Mouse (Mus musculus) testis, adult 2 months (tissue): ENCODE data around the gene Qrich1. TPM values are rescaled to one million over a fixed set of nuclear protein-coding genes. Genes with fewer than 3 reads are reported as not detected.
"Not testable (repeated sequence)": the region's sequence is repeated elsewhere in the genome, so short reads cannot be mapped to it uniquely, and the experiment has no call there.

Source experiments
- H3K27ac ChIP-seq: fragments of 200-500 bp; 2 replicates; pipeline ENCODE4 v1.5.1; 2012; ENCODE audit warnings: low read depth, low read length; ENCODE audit not compliant: control insufficient read depth, insufficient read depth
- H3K27me3 ChIP-seq: fragments of 200-500 bp; 2 replicates; pipeline ENCODE4 v1.6.1; 2012; ENCODE audit warnings: mild to moderate bottlenecking, low read length, moderate library complexity; ENCODE audit not compliant: control insufficient read depth, insufficient read depth
- H3K36me3 ChIP-seq: fragments of 200-500 bp; 2 replicates; pipeline ENCODE4 v1.6.1; 2012; ENCODE audit warnings: mild to moderate bottlenecking, low read length; ENCODE audit not compliant: control insufficient read depth, insufficient read depth
- H3K4me1 ChIP-seq: fragments of 200-500 bp; 2 replicates; pipeline ENCODE4 v1.6.1; 2012; ENCODE audit warnings: low read length; ENCODE audit not compliant: control insufficient read depth, insufficient read depth
- H3K4me3 ChIP-seq: fragments of 200-500 bp; 2 replicates; pipeline ENCODE4 v1.5.1; 2012; ENCODE audit warnings: low read depth, mild to moderate bottlenecking, low read length, moderate library complexity, mixed read lengths; ENCODE audit not compliant: control insufficient read depth
- CTCF ChIP-seq: fragments of 200-500 bp; IDR thresholded peaks from 2 replicates; pipeline ENCODE4 v1.5.1; 2012; ENCODE audit warnings: low read depth, mild to moderate bottlenecking, inconsistent platforms, low read length, moderate library complexity; ENCODE audit not compliant: control insufficient read depth, insufficient read depth, insufficient replicate concordance
- POLR2A ChIP-seq: fragments of 200-500 bp; IDR thresholded peaks from 2 replicates; pipeline ENCODE4 v1.6.1; 2012; ENCODE audit warnings: low read depth, mild to moderate bottlenecking, inconsistent platforms, low read length, moderate library complexity; ENCODE audit not compliant: control insufficient read depth
- polyA plus RNA-seq: library from polyadenylated mRNA; depleted of rRNA; stranded (reverse); fragments of >200 nt; gene quantifications from 2 replicates; pipeline ENCODE4 v1.2.3, GENCODE M21; 2012; rRNA removed

Gene Qrich1
- polyA plus RNA-seq, 1 experiment: 196 TPM

GRCm38 (mm10) chr9:108599021-108599566 lies 82.5 kb downstream of the Qrich1 start:
- H3K4me3 ChIP-seq: no peak overlapping the region
- H3K27me3 ChIP-seq: no peaks in the 10 kb centered on the region
- H3K36me3 ChIP-seq: no peaks in the 10 kb centered on the region; the same call in 1 of the 2 replicates
- TF ChIP-seq POLR2A: no peak
- no peak for TF ChIP-seq CTCF
- H3K4me1 ChIP-seq: peaks cover 13% of the 10 kb centered on the region
- no peak overlapping the region for H3K27ac ChIP-seq

- Histone ChIP-seq H3K4me3 (no peak overlapping the region), H3K27me3 (no peaks in the 10 kb centered on the region), H3K4me1 (peaks cover 13% of the 10 kb centered on the region), H3K36me3 (no peaks in the 10 kb centered on the region; the same call in 1 of the 2 replicates), H3K27ac (no peak overlapping the region)
- TF ChIP-seq CTCF: no peak
- no peak for TF ChIP-seq POLR2A
Measured at GRCm38 (mm10) chr9:108600011-108600410, 83.4 kb downstream of the Qrich1 start.

- TF ChIP-seq CTCF: no peak
- TF ChIP-seq POLR2A: no peak
- Histone ChIP-seq H3K27me3 (no peaks in the 10 kb centered on the region), H3K36me3 (no peaks in the 10 kb centered on the region; the same call in 1 of the 2 replicates), H3K4me1 (peaks cover 5% of the 10 kb centered on the region), H3K27ac (no peak overlapping the region), H3K4me3 (no peak overlapping the region)
Measured at GRCm38 (mm10) chr9:108601986-108602385, 85.4 kb downstream of the Qrich1 start.

- H3K27ac ChIP-seq, H3K4me1 ChIP-seq, H3K4me3 ChIP-seq, H3K27me3 ChIP-seq, H3K36me3 ChIP-seq: not testable (repeated sequence)
Measured at GRCm38 (mm10) chr9:108607929-108608328, 91.3 kb downstream of the Qrich1 start.

GRCm38 (mm10) chr9:108608889-108609288 lies 92.3 kb downstream of the Qrich1 start:
- Histone ChIP-seq H3K27me3 (no peaks in the 10 kb centered on the region), H3K4me3 (no peak overlapping the region), H3K36me3 (peaks cover 2% of the 10 kb centered on the region), H3K27ac (no peak overlapping the region), H3K4me1 (no peaks in the 10 kb centered on the region)
- no peak for TF ChIP-seq CTCF
- TF ChIP-seq POLR2A: no peak

Other genes with a start within 250 kb of the Qrich1 start
- gene Nicn1, start 226.4 kb upstream of the Qrich1 start, polyA plus RNA-seq: 23.1 and 24.8 TPM in 2 replicates
- gene Amt, start 220.0 kb upstream of the Qrich1 start, polyA plus RNA-seq: 4.3 and 7.9 TPM in 2 replicates
- 34.8 and 40.5 TPM in 2 replicates for gene Rhoa, start 210.7 kb upstream of the Qrich1 start, polyA plus RNA-seq
- gene Tcta, start 210.6 kb upstream of the Qrich1 start, polyA plus RNA-seq: 40.4 and 42.0 TPM in 2 replicates
- gene Gpx1, start 177.9 kb upstream of the Qrich1 start, polyA plus RNA-seq: 64.0 and 88.9 TPM in 2 replicates
- 115 and 116 TPM in 2 replicates for gene Usp4, start 169.0 kb upstream of the Qrich1 start, polyA plus RNA-seq
- gene 1700102P08Rik, start 124.0 kb upstream of the Qrich1 start, polyA plus RNA-seq: 72.2 and 91.0 TPM in 2 replicates
- gene Ccdc36, start 88.3 kb upstream of the Qrich1 start, polyA plus RNA-seq: 5.3 and 5.8 TPM in 2 replicates
- gene BC048562, start 80.3 kb upstream of the Qrich1 start, polyA plus RNA-seq: 91.8 and 100 TPM in 2 replicates
- 19.4 and 20.6 TPM in 2 replicates for gene Ccdc71, start 56.3 kb upstream of the Qrich1 start, polyA plus RNA-seq
- 15.2 and 18.7 TPM in 2 replicates for gene Klhdc8b, start 55.2 kb upstream of the Qrich1 start, polyA plus RNA-seq
- gene Lamb2, start 37.1 kb upstream of the Qrich1 start, polyA plus RNA-seq: 23.3 and 24.3 TPM in 2 replicates
- gene Usp19, start 26.2 kb upstream of the Qrich1 start, polyA plus RNA-seq: 128 and 134 TPM in 2 replicates
- gene Qars, start 9.1 kb upstream of the Qrich1 start, polyA plus RNA-seq: 159 and 195 TPM in 2 replicates
- 172 and 183 TPM in 2 replicates for gene Impdh2, start 43.5 kb downstream of the Qrich1 start, polyA plus RNA-seq
- gene Ndufaf3, start 50.6 kb downstream of the Qrich1 start, polyA plus RNA-seq: 347 and 402 TPM in 2 replicates
- 184 and 185 TPM in 2 replicates for gene Dalrd3, start 53.1 kb downstream of the Qrich1 start, polyA plus RNA-seq
- gene Wdr6, start 61.9 kb downstream of the Qrich1 start, polyA plus RNA-seq: 13.4 and 13.5 TPM in 2 replicates
- gene P4htm, start 80.9 kb downstream of the Qrich1 start, polyA plus RNA-seq: 5.4 and 5.5 TPM in 2 replicates
- 138 and 143 TPM in 2 replicates for gene Arih2, start 132.6 kb downstream of the Qrich1 start, polyA plus RNA-seq
- 19.7 and 20.4 TPM in 2 replicates for gene Slc25a20, start 145.3 kb downstream of the Qrich1 start, polyA plus RNA-seq
- 105 and 112 TPM in 2 replicates for gene Prkar2a, start 172.5 kb downstream of the Qrich1 start, polyA plus RNA-seq